Mouse (Mus musculus): Measurements from ENCODE around the gene Dock1. TPM values are rescaled to one million over a fixed set of nuclear protein-coding genes. Genes with fewer than 3 reads are reported as not detected.

The Dock1 gene
- polyA plus RNA-seq, 1 experiment from 2014 or later: 29.3 TPM

DNA sequence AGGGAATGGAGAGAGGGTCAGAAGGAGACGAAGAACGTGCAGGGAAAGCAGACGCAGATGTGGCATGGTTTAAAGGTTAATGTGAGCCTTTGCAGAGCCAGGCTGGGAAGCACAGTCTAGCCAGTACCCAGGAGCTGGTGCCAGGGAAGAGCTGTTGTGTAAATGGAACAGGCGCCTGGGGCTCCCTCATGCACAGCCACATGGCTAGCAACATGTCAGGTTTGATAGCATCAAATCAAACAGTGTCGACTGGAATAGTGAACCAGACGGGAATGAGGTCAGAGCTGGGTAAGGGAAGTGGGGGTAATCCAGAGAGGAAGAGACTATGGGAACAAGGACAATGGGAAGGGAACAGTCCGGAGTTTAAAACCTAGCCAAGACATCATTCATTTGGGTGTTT is 384.2 kb downstream of the Dock1 start:
- no peaks in the 10 kb centered on the region for H3K9me3 ChIP-seq (replicated peaks)
- H3K27ac ChIP-seq: no peak overlapping the region
- H3K36me3 ChIP-seq: no peaks in the 10 kb centered on the region
- no peak overlapping the region for H3K4me2 ChIP-seq (replicated peaks)
- H3K27me3 ChIP-seq: no peaks in the 10 kb centered on the region
- no peak overlapping the region for H3K4me3 ChIP-seq
- no peak overlapping the region for H3K9ac ChIP-seq
- no peak for ATAC-seq (ENCODE audit: low FRiP score)
- 83% methylated on average over 7 of the region's 7 CpGs for WGBS
- H3K4me1 ChIP-seq: no peaks in the 10 kb centered on the region

DNA sequence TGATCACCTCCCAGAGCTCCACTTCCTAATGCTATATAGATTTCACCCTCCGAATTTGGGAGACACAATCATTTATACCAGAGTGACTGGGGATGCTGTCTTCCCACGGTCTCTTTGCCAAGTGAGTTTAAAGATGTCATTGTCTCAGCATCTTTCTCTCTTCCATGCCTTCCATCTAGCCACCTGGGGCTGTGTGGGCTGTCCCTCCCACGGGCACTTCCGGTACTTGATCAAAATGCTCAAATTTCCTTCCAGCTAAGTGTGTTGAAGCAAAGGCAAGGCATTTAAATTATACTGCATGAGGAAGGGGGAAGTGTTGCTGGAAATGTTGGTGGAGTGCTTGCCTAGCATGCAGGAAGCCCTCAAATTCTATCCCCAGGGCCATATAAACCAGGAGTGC is 388.6 kb downstream of the Dock1 start:
- 83% methylated on average over 4 of the region's 4 CpGs for WGBS
- Histone ChIP-seq H3K27ac (no peak overlapping the region), H3K4me1 (no peaks in the 10 kb centered on the region), H3K27me3 (no peaks in the 10 kb centered on the region), H3K9me3 (replicated peaks) (peaks cover 10% of the 10 kb centered on the region; the same call in 1 of the 2 replicates), H3K4me3 (no peak overlapping the region), H3K36me3 (no peaks in the 10 kb centered on the region), H3K4me2 (replicated peaks) (no peak overlapping the region), H3K9ac (no peak overlapping the region)
- no peak for ATAC-seq (ENCODE audit: low FRiP score)

DNA sequence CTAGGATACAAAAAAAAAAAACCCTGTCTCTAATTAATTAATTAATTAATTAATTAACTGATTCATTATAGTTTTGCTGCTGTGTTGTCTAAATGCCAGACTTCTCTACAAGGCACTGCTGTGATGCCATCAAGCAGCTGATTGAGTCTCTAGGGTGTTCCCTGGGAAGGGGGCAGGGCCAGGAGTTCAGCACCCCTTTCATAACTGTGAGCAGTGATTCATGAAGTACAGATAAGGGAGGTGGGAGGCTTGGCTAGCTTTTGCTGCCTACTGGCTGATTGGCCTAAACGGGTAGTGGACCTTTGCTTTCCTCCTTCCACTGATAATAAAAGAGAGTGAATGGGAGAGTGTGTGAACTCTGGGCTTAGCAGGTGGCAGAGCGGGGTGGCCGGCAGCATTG is 389.1 kb downstream of the Dock1 start:
- H3K4me2 ChIP-seq (replicated peaks): no peak overlapping the region
- no peaks in the 10 kb centered on the region for H3K36me3 ChIP-seq
- 89% methylated on average over 3 of the region's 3 CpGs for WGBS
- H3K9me3 ChIP-seq (replicated peaks): peaks cover 10% of the 10 kb centered on the region; the same call in 1 of the 2 replicates
- no peak for ATAC-seq (ENCODE audit: low FRiP score)
- no peaks in the 10 kb centered on the region for H3K27me3 ChIP-seq
- H3K4me1 ChIP-seq: no peaks in the 10 kb centered on the region
- H3K4me3 ChIP-seq: no peak overlapping the region
- H3K9ac ChIP-seq: no peak overlapping the region
- H3K27ac ChIP-seq: no peak overlapping the region

DNA sequence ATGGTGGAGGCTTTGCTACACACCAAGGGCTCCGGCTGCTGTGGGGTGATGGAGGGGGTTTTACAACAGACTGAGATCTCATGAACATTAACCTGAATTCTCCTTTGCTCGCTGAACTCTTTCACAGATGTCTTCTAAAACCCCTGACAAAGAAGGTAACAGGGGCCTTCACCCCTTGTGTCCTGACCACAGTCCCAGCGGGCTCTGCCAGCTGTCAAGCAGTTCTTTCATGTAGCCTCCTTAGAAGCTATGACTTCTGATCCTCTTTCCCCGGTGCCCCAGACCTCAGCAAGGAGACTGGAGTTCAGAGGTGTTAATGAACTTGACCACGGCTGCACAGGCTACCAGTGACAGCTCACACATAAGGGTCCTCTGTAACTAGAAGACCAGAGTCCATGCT is 393.4 kb downstream of the Dock1 start:
- Histone ChIP-seq H3K4me3 (no peak overlapping the region), H3K4me1 (no peaks in the 10 kb centered on the region), H3K36me3 (no peaks in the 10 kb centered on the region), H3K4me2 (replicated peaks) (no peak overlapping the region), H3K27ac (no peak overlapping the region), H3K9ac (no peak overlapping the region), H3K9me3 (replicated peaks) (peaks cover 10% of the 10 kb centered on the region; the same call in 1 of the 2 replicates), H3K27me3 (no peaks in the 10 kb centered on the region)
- ATAC-seq (ENCODE audit: low FRiP score): no peak
- 86% methylated on average over 5 of the region's 5 CpGs for WGBS

DNA sequence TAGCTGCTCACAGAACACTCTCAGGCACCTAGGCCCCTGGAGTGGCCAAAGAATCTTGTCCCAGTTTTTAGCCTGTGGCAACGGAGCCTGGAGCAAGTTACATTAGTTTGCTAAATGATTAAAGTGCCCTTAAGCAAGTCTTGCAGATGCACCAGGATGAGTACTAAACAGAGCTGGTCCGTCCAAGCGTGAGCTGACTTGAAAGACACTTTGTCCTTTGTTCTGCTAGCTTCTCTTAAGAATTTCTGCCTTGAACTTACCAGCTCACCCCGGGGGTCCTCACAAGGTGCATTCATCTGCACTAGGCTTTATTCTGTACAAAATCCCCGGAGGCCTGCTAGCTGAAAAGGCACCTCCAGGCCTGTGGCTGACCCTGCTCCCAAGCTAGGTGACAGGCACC is 394.8 kb downstream of the Dock1 start:
- no peak overlapping the region for H3K9ac ChIP-seq
- H3K9me3 ChIP-seq (replicated peaks): peaks cover 8% of the 10 kb centered on the region
- no peaks in the 10 kb centered on the region for H3K27me3 ChIP-seq
- 31% methylated on average over 5 of the region's 5 CpGs for WGBS
- H3K4me3 ChIP-seq: no peak overlapping the region
- ATAC-seq (ENCODE audit: low FRiP score): no peak
- no peak overlapping the region for H3K4me2 ChIP-seq (replicated peaks)
- H3K36me3 ChIP-seq: no peaks in the 10 kb centered on the region
- no peak overlapping the region for H3K27ac ChIP-seq
- no peaks in the 10 kb centered on the region for H3K4me1 ChIP-seq

DNA sequence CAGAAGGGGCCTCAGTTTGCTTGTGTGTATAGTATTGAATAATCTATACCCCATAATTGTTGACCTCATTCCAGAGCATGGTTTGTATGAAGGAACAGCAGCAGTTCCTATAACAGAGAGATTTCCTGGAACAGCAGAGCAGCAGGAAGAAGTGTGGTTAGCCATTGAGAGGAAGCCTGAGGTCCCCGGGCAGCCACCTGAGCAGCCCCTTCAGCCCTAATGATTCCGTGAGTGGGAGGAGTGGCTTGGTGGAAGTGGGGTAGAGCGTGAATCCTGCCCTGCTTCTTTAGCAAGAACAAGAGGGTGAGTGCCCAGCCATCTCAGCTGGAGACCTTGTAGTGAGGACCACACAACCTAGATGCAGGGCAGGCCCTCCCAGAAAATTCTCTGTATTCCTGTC is 398.4 kb downstream of the Dock1 start:
- no peak overlapping the region for H3K4me3 ChIP-seq
- H3K4me2 ChIP-seq (replicated peaks): no peak overlapping the region
- no peaks in the 10 kb centered on the region for H3K36me3 ChIP-seq
- H3K27me3 ChIP-seq: no peaks in the 10 kb centered on the region
- H3K9ac ChIP-seq: no peak overlapping the region
- no peaks in the 10 kb centered on the region for H3K4me1 ChIP-seq
- H3K9me3 ChIP-seq (replicated peaks): peaks cover 6% of the 10 kb centered on the region
- no peak overlapping the region for H3K27ac ChIP-seq
- WGBS: 90% methylated on average over 3 of the region's 3 CpGs
- ATAC-seq (ENCODE audit: low FRiP score): no peak

DNA sequence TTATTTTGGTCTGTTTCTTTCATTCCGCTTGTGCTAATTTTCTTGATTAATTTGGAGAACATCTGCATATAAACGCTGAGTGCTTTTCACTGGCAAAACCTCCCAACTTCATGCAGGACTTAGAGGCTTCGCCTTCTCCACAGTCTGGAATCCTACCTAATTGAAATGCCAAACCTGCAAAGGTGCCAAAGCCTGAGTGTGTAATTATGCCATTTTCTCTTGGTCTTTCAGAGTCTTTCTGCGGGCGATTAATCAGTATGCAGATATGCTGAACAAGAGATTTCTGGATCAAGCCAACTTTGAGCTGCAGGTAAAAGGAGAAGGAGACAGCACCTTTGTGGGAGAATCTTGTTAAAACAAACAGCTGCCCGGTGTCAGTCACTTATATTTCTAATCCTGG is 406.4 kb downstream of the Dock1 start:
- Histone ChIP-seq H3K36me3 (no peaks in the 10 kb centered on the region), H3K4me1 (no peaks in the 10 kb centered on the region), H3K9me3 (replicated peaks) (no peaks in the 10 kb centered on the region), H3K27me3 (no peaks in the 10 kb centered on the region), H3K9ac (no peak overlapping the region), H3K4me3 (no peak overlapping the region), H3K4me2 (replicated peaks) (no peak overlapping the region), H3K27ac (no peak overlapping the region)
- 91% methylated on average over 6 of the region's 6 CpGs for WGBS
- no peak for ATAC-seq (ENCODE audit: low FRiP score)

DNA sequence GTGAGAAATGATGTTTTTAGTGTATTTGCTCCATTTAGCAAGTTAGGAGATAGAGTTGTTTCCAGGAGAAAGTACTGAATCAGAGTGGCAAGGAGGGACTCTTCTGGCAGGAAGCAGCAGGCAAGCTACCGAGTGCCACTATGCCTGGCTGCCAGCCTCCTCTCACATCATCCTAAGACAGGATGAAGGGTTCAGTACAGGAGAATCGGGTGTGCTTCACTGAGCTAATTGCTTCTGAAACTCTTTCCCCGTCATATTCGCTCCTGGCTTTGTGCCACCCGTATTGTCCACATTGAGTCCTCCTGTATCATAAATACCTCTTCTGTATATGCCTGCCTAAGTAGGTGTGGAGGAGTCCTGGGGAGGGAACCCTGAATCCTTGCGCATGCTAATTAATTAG is 406.9 kb downstream of the Dock1 start:
- WGBS: 63% methylated on average over 6 of the region's 6 CpGs
- no peak overlapping the region for H3K27ac ChIP-seq

DNA sequence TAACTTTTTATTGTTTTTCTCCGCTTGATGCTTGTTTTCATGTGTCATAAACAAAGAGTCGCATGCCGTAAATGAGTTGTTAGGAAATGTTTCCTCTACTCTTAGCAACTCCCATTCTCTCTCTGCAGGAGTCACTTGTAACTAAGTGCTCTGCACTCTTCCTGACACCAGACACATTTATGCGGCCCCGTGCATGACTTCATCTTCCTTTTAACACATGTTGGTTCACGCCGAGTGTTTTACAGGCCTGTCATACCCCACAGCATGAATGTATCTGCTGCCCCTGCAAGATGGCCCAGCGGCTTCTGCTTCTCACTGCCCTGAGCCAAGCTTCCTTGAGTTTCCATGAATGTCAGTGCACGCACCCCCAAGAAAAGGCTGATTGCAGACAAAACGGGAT is 407.4 kb downstream of the Dock1 start:
- H3K27me3 ChIP-seq: no peaks in the 10 kb centered on the region

More for the DNA sequence above, 406.9 kb downstream of the Dock1 start:
- Histone ChIP-seq H3K4me1 (no peaks in the 10 kb centered on the region), H3K9me3 (replicated peaks) (no peaks in the 10 kb centered on the region), H3K27me3 (no peaks in the 10 kb centered on the region), H3K36me3 (no peaks in the 10 kb centered on the region), H3K4me2 (replicated peaks) (no peak overlapping the region), H3K4me3 (no peak overlapping the region), H3K9ac (no peak overlapping the region)
- ATAC-seq (ENCODE audit: low FRiP score): no peak

DNA sequence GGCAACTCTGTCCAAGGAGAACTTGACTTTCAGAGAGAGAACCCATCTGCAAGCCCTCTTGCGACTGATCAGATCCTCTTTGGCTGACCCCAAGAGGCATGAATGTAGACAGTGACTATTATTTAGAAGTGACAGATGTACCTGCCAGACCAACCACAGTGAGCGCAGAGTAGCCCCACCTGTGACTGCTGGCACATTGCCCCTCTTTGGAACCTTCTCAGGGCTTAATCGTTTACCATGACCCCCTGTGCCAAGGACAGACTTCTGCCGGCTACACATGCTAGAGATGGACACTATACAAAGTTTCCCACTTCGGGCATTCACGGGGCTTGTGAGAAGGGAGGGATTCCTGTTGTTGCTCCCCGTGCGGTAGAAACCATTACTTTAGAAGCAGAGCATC is 413.0 kb downstream of the Dock1 start:
- Histone ChIP-seq H3K4me3 (no peak overlapping the region), H3K27ac (no peak overlapping the region), H3K4me2 (replicated peaks) (no peak overlapping the region), H3K9ac (no peak overlapping the region), H3K9me3 (replicated peaks) (no peaks in the 10 kb centered on the region), H3K27me3 (no peaks in the 10 kb centered on the region), H3K36me3 (0 out of 2 replicates have a peak, but pooled peaks cover 6% of the 10 kb centered on the region), H3K4me1 (no peaks in the 10 kb centered on the region)
- WGBS: 95% methylated on average over 8 of the region's 8 CpGs
- no peak for ATAC-seq (ENCODE audit: low FRiP score)

More for the DNA sequence above, 407.4 kb downstream of the Dock1 start:
- ATAC-seq (ENCODE audit: low FRiP score): no peak
- no peaks in the 10 kb centered on the region for H3K4me1 ChIP-seq
- no peak overlapping the region for H3K4me2 ChIP-seq (replicated peaks)
- no peak overlapping the region for H3K4me3 ChIP-seq
- no peaks in the 10 kb centered on the region for H3K36me3 ChIP-seq
- WGBS: 62% methylated on average over 10 of the region's 10 CpGs
- no peak overlapping the region for H3K27ac ChIP-seq
- no peaks in the 10 kb centered on the region for H3K9me3 ChIP-seq (replicated peaks)
- H3K9ac ChIP-seq: no peak overlapping the region

DNA sequence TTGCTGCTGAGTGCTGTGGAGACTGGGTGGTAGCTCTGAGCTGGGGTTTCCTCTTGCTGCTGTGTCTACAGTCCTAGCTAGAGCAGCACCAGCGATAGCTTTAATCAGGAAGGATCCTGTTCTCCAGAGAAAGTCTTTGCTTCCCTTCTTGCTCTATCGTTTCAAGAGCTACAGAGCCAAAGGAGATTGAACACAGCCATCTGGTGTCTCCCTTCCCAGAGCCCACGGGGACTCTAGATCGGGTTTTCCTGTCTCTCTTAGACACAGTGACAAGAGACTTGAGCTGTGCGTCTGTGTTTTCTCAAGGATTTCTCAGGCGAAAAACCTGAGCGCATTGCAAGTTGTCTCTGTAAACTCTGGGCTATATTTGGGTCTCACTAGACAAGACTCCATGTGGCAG is 413.6 kb downstream of the Dock1 start:
- no peak overlapping the region for H3K4me2 ChIP-seq (replicated peaks)
- WGBS: 90% methylated on average over 7 of the region's 7 CpGs
- no peak overlapping the region for H3K9ac ChIP-seq
- no peaks in the 10 kb centered on the region for H3K27me3 ChIP-seq
- no peak overlapping the region for H3K4me3 ChIP-seq
- H3K4me1 ChIP-seq: no peaks in the 10 kb centered on the region
- H3K36me3 ChIP-seq: 0 out of 2 replicates have a peak, but pooled peaks cover 6% of the 10 kb centered on the region
- no peaks in the 10 kb centered on the region for H3K9me3 ChIP-seq (replicated peaks)
- no peak overlapping the region for H3K27ac ChIP-seq
- ATAC-seq (ENCODE audit: low FRiP score): no peak

DNA sequence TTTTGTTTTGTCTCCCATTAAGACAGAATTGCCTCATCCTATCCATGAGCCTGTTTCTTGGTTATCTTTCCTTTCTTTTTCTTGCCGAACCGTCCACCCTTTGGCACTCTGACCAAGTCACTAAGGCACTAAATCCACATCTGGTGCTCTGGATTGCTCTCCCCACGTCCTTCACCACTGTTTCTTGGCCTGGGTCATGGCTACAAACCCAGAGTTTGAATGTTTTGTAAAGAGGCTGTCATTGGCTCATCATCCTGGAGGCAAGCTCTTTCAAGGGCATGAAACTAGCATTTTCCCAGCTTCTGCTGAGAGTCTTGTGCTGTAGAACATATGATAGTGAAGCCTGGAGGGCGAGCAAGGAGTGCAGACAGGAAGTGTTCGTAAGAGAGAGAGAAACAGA is 416.1 kb downstream of the Dock1 start:
- Histone ChIP-seq H3K36me3 (0 out of 2 replicates have a peak, but pooled peaks cover 6% of the 10 kb centered on the region), H3K4me2 (replicated peaks) (no peak overlapping the region), H3K9ac (no peak overlapping the region), H3K4me3 (no peak overlapping the region), H3K4me1 (no peaks in the 10 kb centered on the region), H3K27ac (no peak overlapping the region), H3K27me3 (no peaks in the 10 kb centered on the region), H3K9me3 (replicated peaks) (no peaks in the 10 kb centered on the region)
- no peak for ATAC-seq (ENCODE audit: low FRiP score)
- WGBS: 87% methylated on average over 5 of the region's 5 CpGs

DNA sequence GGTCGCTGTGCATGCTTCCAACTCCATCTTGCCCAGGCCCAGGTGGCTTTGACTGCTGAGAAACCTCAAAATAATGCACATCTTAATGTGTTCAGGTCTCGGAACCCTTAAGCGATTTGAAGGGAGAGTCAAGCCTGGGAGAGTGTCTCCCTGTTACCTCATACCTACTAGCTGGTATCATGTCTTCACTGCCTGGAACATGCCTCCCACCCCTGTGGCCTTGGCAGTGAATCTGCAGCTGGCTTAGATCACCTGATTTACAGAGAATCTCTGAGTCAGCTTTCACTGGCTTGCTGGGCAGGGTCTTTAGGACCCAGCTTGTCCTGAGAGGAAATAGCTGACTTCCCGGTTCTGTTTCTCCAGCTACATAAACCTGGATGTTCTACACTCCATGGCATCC is 419.2 kb downstream of the Dock1 start:
- Histone ChIP-seq H3K27me3 (no peaks in the 10 kb centered on the region), H3K27ac (no peak overlapping the region), H3K4me2 (replicated peaks) (no peak overlapping the region), H3K9ac (no peak overlapping the region), H3K4me1 (no peaks in the 10 kb centered on the region), H3K4me3 (no peak overlapping the region), H3K36me3 (no peaks in the 10 kb centered on the region; the same call in 1 of the 2 replicates), H3K9me3 (replicated peaks) (no peaks in the 10 kb centered on the region)
- no peak for ATAC-seq (ENCODE audit: low FRiP score)
- WGBS: 90% methylated on average over 4 of the region's 4 CpGs
